Comparison of ENCODE assay signal across 8 mouse cellular contexts in genomic region chr14:30715618-30716050, GRCm38 (mm10). TPM values are rescaled to one million over a fixed set of nuclear protein-coding genes. Genes with fewer than 3 reads are reported as not detected.
DNase-seq lines count a peak whose midpoint lies in the region; ATAC-seq and TF ChIP-seq lines count a peak whose summit lies in the region.

No protein-coding gene starts in this region.

- peak; percentile 91 for ATAC-seq in forebrain, embryonic 14.5 days
- ATAC-seq in lung, embryonic 15.5 days (ENCODE audit: borderline replicate concordance, extremely low read depth, low FRiP score, low TSS enrichment), result peak; percentile 84

- no peak for TF ChIP-seq RAD21 in MEL (IDR thresholded peaks at IDR 0.05; ENCODE audit: low read depth, low read length)

- H3K79me2 ChIP-seq in MEL (ENCODE audit: control insufficient read depth, insufficient read depth, low read length, poor library complexity), result peaks cover 43% of the 10 kb centered on the region

- peak in 1 of 2 experiments; percentile 67; a peak in 2 of 4 replicates for TF ChIP-seq POLR2A in MEL (IDR thresholded peaks at IDR 0.05; ENCODE audit: control insufficient read depth in 1 of 2, insufficient read depth in 1 of 2, low read depth in 1 of 2, low read length in 2 of 2, poor library complexity in 1 of 2)

- no peak for TF ChIP-seq EP300 in MEL (IDR thresholded peaks at IDR 0.05; ENCODE audit: low read depth in 1 of 2, low read length in 2 of 2)

- H3K9me3 ChIP-seq in MEL (replicated peaks; ENCODE audit: insufficient read depth, low read length), result no peaks in the 10 kb centered on the region
- no peaks in the 10 kb centered on the region for H3K9me3 ChIP-seq in forebrain, embryonic 14.5 days (replicated peaks; ENCODE audit: control insufficient read depth, low read length)
- H3K9me3 ChIP-seq in lung, embryonic 15.5 days, result no peaks in the 10 kb centered on the region

- TF ChIP-seq CTCF in MEL (IDR thresholded peaks at IDR 0.05 in 2 of 3, conservative IDR thresholded peaks at IDR 0.05 in 1 of 3; ENCODE audit: control insufficient read depth in 1 of 3, insufficient read depth in 1 of 3, low read depth in 2 of 3, low read length in 3 of 3, poor library complexity in 1 of 3, severe bottlenecking in 1 of 3), result no peak

- H3K4me3 ChIP-seq in MEL (ENCODE audit: control insufficient read depth in 1 of 2, insufficient read depth in 1 of 2, low read depth in 2 of 2, low read length in 2 of 2), result peak overlapping the region; percentile 81 to 92
- H3K4me3 ChIP-seq in forebrain, embryonic 14.5 days (ENCODE audit: low read depth, low read length), result peak overlapping the region; percentile 94
- peak overlapping the region; percentile 68 for H3K4me3 ChIP-seq in lung, embryonic 15.5 days

- no peaks in the 10 kb centered on the region for H3K27me3 ChIP-seq in MEL (ENCODE audit: control insufficient read depth in 1 of 2, insufficient read depth in 2 of 2, low read length in 2 of 2)
- no peaks in the 10 kb centered on the region; the same call in 1 of the 2 replicates for H3K27me3 ChIP-seq in forebrain, embryonic 14.5 days (replicated peaks; ENCODE audit: control insufficient read depth, insufficient read depth, low read length)
- peaks cover 17% of the 10 kb centered on the region for H3K27me3 ChIP-seq in lung, embryonic 15.5 days

- H3K9ac ChIP-seq in MEL (ENCODE audit: control insufficient read depth, low read depth, low read length, poor library complexity, severe bottlenecking), result peak overlapping the region; percentile 80
- H3K9ac ChIP-seq in forebrain, embryonic 14.5 days (ENCODE audit: low read length), result peak overlapping the region; percentile 88
- peak overlapping the region; percentile 71 for H3K9ac ChIP-seq in lung, embryonic 15.5 days

- WGBS in forebrain, embryonic 14.5 days, result 1% methylated on average over 51 of the region's 68 CpGs
- 0% methylated on average over 58 of the region's 68 CpGs for WGBS in lung, embryonic 15.5 days

- peak; percentile 82 for DNase-seq in MEL (ENCODE audit: low read depth, low spot score)
- DNase-seq in c-Kit-negative CD71-positive TER-119-positive erythroid progenitor cells, embryonic 14.5 days (ENCODE audit: low read depth, low spot score), result peak; percentile 35
- DNase-seq in forebrain, embryonic 14.5 days (ENCODE audit: low spot score), result peak; percentile 91
- peak; percentile 76 to 86 for DNase-seq in heart, postnatal 36 days
- DNase-seq in layer of hippocampus, postnatal 14 days (ENCODE audit: low spot score in 2 of 2), result peak; percentile 80 to 84
- DNase-seq in ovary, postnatal 10 days (ENCODE audit: low spot score), result peak; percentile 64
- peak; percentile 88 for DNase-seq in thymus, postnatal 14 days

- peak overlapping the region; percentile 68 for H3K4me2 ChIP-seq in forebrain, embryonic 14.5 days (ENCODE audit: low read length)
- H3K4me2 ChIP-seq in lung, embryonic 15.5 days, result peak overlapping the region; percentile 94

- intact Hi-C loops in heart, postnatal 36 days (cut with DNase I), result loop anchor here (5.0 kb wide), 3 partner anchors 77 to 152 kb away; partner anchors contain the start of gene Tmem110

- peak overlapping the region; percentile 60 for H3K27ac ChIP-seq in MEL (ENCODE audit: control insufficient read depth, low read depth, low read length)
- H3K27ac ChIP-seq in forebrain, embryonic 14.5 days (ENCODE audit: low read depth, low read length), result peak overlapping the region; percentile 97
- peak overlapping the region; percentile 87 for H3K27ac ChIP-seq in lung, embryonic 15.5 days

- H3K36me3 ChIP-seq in MEL (ENCODE audit: control insufficient read depth in 1 of 2, insufficient read depth in 2 of 2, low read length in 2 of 2), result peaks cover 0 to 47% of the 10 kb centered on the region in 2 experiments; a peak in 2 of 4 replicates
- H3K36me3 ChIP-seq in forebrain, embryonic 14.5 days (ENCODE audit: control insufficient read depth, insufficient read depth, low read length), result no peaks in the 10 kb centered on the region
- no peaks in the 10 kb centered on the region for H3K36me3 ChIP-seq in lung, embryonic 15.5 days

- H3K4me1 ChIP-seq in MEL (ENCODE audit: control insufficient read depth in 1 of 2, insufficient read depth in 2 of 2, low read length in 2 of 2), result peaks cover 34 to 37% of the 10 kb centered on the region in 2 experiments
- H3K4me1 ChIP-seq in forebrain, embryonic 14.5 days (ENCODE audit: control insufficient read depth, insufficient read depth, low read length), result peaks cover 2% of the 10 kb centered on the region; the same call in 1 of the 2 replicates
- peaks cover 13% of the 10 kb centered on the region; the same call in 1 of the 2 replicates for H3K4me1 ChIP-seq in lung, embryonic 15.5 days

TF ChIP-seq in MEL, 35 proteins besides CTCF, POLR2A, EP300 and RAD21:
- TF ChIP-seq NELFE (IDR thresholded peaks at IDR 0.05; ENCODE audit: low read depth, low read length) (peak; percentile 47), ZMIZ1 (IDR thresholded peaks at IDR 0.05; ENCODE audit: low read depth, low read length) (0 out of 2 replicates have a peak, but pooled peaks have one; percentile 52), HCFC1 (IDR thresholded peaks at IDR 0.05; ENCODE audit: low read depth, low read length) (no peak; the same call in 1 of the 2 replicates)

RNA-seq across cellular contexts. Expression of gene Sfmbt1, which starts 1.0 kb away (rescaled TPM):
- total RNA-seq in MEL (2012; rRNA removed), result 9.4 and 12.4 TPM in 2 replicates
- 10 to 100 TPM; 13.7 to 33.0 TPM for polyA plus RNA-seq in MEL (2012; ENCODE audit: insufficient read depth in 1 of 2, insufficient read length in 2 of 2, low read depth in 1 of 2, low replicate concordance in 2 of 2, missing spikeins in 1 of 2)
- 19.7 and 20.5 TPM in 2 replicates for polyA plus RNA-seq in forebrain, embryonic 14.5 days (2014; fragmentation: Nextera tagmentation; extraction: Ambion mirVana)
- total RNA-seq in heart, postnatal 36 days (2021), result 10 to 100 TPM; 11.1 to 13.4 TPM
- 10 to 100 TPM; 25.4 to 27.8 TPM for total RNA-seq in layer of hippocampus, postnatal 14 days (2021)
- 11.7 and 12.7 TPM in 2 replicates for polyA plus RNA-seq in lung, embryonic 15.5 days (2015; fragmentation: Nextera tagmentation; extraction: Ambion mirVana)

Comparison
In these comparisons a context has a peak if more than half of its experiments do, and no peak if none do; other contexts are left out.
1. Peak in every context shown above with its lines: DNase-seq, ATAC-seq, H3K4me3 ChIP-seq and H3K27ac ChIP-seq.
2. DNase-seq: peak in every context shown above with its lines; median percentile 91 in forebrain, embryonic 14.5 days; 88 in thymus, postnatal 14 days; 82 in MEL; 82 in layer of hippocampus, postnatal 14 days; 81 in heart, postnatal 36 days; 64 in ovary, postnatal 10 days; 35 in c-Kit-negative CD71-positive TER-119-positive erythroid progenitor cells, embryonic 14.5 days.